Mouse (Mus musculus) lung, embryonic 14.5 days (tissue): ENCODE results near the gene Gm9747. TPM values are rescaled to one million over a fixed set of nuclear protein-coding genes. Genes with fewer than 3 reads are reported as not detected.

Source experiments
- ATAC-seq: fragments of 200-750 bp; cut with Nextera tagmentation; 2 replicates; pipeline ENCODE4 v1.8.0; 2017; ENCODE audit warnings: mild to moderate bottlenecking, moderate TSS enrichment, moderate library complexity; ENCODE audit not compliant: insufficient read depth
- DNase-seq: peaks from one replicate; pipeline ENCODE4 v3.0.0-alpha.2; 2015
- H3K27ac ChIP-seq: fragments of 300-500 bp; sonication (generic); 2 replicates; pipeline ENCODE4 v1.5.1; 2014; ENCODE audit warnings: low read depth, mild to moderate bottlenecking, moderate library complexity
- H3K27me3 ChIP-seq: fragments of 300-500 bp; sonication (generic); 2 replicates; pipeline ENCODE4 v1.6.1; 2014; ENCODE audit warnings: low read length, control low read depth; ENCODE audit not compliant: insufficient read depth
- H3K36me3 ChIP-seq: fragments of 300-500 bp; sonication (generic); 2 replicates; pipeline ENCODE4 v1.6.1; 2014; ENCODE audit warnings: control low read depth; ENCODE audit not compliant: insufficient read depth
- H3K4me1 ChIP-seq: fragments of 300-500 bp; sonication (generic); 2 replicates; pipeline ENCODE4 v1.6.1; 2014; ENCODE audit warnings: antibody characterized with exemption, control low read depth; ENCODE audit not compliant: insufficient read depth
- H3K4me2 ChIP-seq: fragments of 300-500 bp; sonication (generic); 2 replicates; pipeline ENCODE4 v1.6.1; 2014; ENCODE audit warnings: mild to moderate bottlenecking
- H3K4me3 ChIP-seq: fragments of 300-500 bp; sonication (generic); 2 replicates; pipeline ENCODE4 v1.5.1; 2014; ENCODE audit warnings: low read depth, low read length
- H3K9ac ChIP-seq: fragments of 300-500 bp; sonication (generic); 2 replicates; pipeline ENCODE4 v1.6.1; 2014
- H3K9me3 ChIP-seq: fragments of 300-500 bp; sonication (generic); 2 replicates; pipeline ENCODE4 v1.6.1; 2016; ENCODE audit warnings: low read depth, low read length, control low read depth
- CTCF ChIP-seq: IDR thresholded peaks from 2 replicates; pipeline ENCODE4 v1.5.1; 2016; ENCODE audit warnings: antibody characterized with exemption, low read depth
- WGBS: fragments of 180-500 bp; shearing (Covaris S2); extraction: QIAGEN DNeasy Blood & Tissue Kit; methylation state at CpG from one replicate; pipeline ENCODE4 v1.1.7; 2014; 5-methylcytosine and 5-hydroxymethylcytosine counted together
- polyA plus RNA-seq: library from polyadenylated mRNA; unstranded; fragments of >200 nt; fragmentation: Nextera tagmentation; extraction: Ambion mirVana; gene quantifications from 2 replicates; pipeline ENCODE4 v1.2.1, GENCODE M21; 2014

The Gm9747 gene
- polyA plus RNA-seq, 1 experiment from 2014 or later = 52.0 TPM

- peak overlapping the region; percentile 97 for H3K27ac ChIP-seq
Measured at GRCm38 (mm10) chr1:82283901-82284301, 51.0 kb downstream of the Gm9747 start.

GRCm38 (mm10) chr1:82284403-82284802, 51.5 kb downstream of the Gm9747 start:
- no peaks in the 10 kb centered on the region for H3K9me3 ChIP-seq
- DNase-seq (peak; percentile 48), ATAC-seq (no peak)
- peaks cover 37% of the 10 kb centered on the region for H3K36me3 ChIP-seq
- H3K27ac ChIP-seq = peak overlapping the region; percentile 97
- peak overlapping the region; percentile 79 for H3K4me2 ChIP-seq
- peak overlapping the region; percentile 62 for H3K4me3 ChIP-seq
- no peak for TF ChIP-seq CTCF
- peak overlapping the region; percentile 85 for H3K9ac ChIP-seq
- 6% methylated on average over 4 of the region's 4 CpGs for WGBS
- no peaks in the 10 kb centered on the region for H3K27me3 ChIP-seq
- H3K4me1 ChIP-seq = peaks cover 30% of the 10 kb centered on the region

More at GRCm38 (mm10) chr1:82283901-82284301, 51.0 kb downstream of the Gm9747 start:
- H3K36me3 ChIP-seq = peaks cover 36% of the 10 kb centered on the region
- DNase-seq (peak; percentile 57), ATAC-seq (peak; percentile 5; the same call in 1 of the 2 replicates)
- peaks cover 25% of the 10 kb centered on the region for H3K4me1 ChIP-seq
- peak overlapping the region; percentile 79 for H3K4me2 ChIP-seq
- no peak for TF ChIP-seq CTCF
- peak overlapping the region; percentile 85 for H3K9ac ChIP-seq
- peak overlapping the region; percentile 62 for H3K4me3 ChIP-seq
- no peaks in the 10 kb centered on the region for H3K9me3 ChIP-seq
- H3K27me3 ChIP-seq = no peaks in the 10 kb centered on the region
- WGBS = 4% methylated on average over 1 of the region's 1 CpGs

Other genes starting within 250 kb of the Gm9747 start
- gene Irs1, start 58.3 kb downstream of the Gm9747 start, polyA plus RNA-seq = 17.6 and 19.5 TPM in 2 replicates
- 6.4 and 7.6 TPM in 2 replicates for gene Rhbdd1, start 83.3 kb downstream of the Gm9747 start, polyA plus RNA-seq